Mouse (Mus musculus) frontal cortex, postnatal 36 days (tissue): ENCODE results near the gene Ddx43.

ENCODE experiments used
- DNase-seq, 2 experiments: peaks; one replicate each; pipeline ENCODE4 v3.0.0; 2022; ENCODE audit warnings: low spot score in 2 of 2

The Ddx43 gene

DNA sequence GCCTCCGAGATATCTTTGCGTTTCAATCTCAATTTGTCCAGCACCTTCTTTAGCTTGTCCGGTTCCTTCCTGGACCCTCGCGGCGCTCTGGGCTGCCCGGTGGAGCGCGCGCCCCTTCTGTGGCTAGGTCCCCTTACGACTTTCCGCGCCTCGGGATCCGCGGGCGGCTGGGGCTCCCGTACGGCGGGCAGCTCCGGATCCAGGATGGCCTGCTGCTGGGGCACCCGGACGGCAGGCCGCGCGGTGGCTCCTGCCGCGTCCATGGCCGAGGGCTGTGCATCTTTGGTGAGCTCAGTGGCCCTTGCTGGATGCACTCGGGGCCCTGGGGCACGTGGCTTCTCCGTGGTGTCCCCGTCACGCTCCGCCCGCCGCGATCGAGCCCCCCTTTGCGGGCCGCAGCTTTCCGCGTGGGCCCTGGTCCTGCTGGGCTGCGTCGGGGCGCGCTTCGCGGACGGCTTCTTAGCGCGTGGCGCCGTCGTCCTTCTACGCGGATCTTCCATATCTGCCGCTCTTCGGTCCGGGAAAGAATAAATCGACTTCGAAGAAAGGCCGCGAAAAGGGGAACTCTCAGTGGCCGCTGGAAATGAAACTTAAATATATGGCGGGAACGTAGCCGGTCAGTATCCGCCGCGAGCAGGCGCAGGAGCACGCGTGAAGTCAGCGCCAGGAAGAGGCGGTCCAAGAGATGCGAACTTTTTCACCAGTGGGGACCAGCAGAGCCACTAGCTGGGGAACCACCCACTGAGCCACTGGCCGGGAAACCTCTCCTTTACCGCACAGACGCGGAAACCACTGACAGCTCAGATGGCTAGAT lies 47.2 kb downstream of the Ddx43 start, which contains the start of gene Cgas:
Gene Cgas (minus strand): TSS at position 659 of the 814 bp plus-strand sequence.
- peak; percentile 17 to 20 for DNase-seq

DNA sequence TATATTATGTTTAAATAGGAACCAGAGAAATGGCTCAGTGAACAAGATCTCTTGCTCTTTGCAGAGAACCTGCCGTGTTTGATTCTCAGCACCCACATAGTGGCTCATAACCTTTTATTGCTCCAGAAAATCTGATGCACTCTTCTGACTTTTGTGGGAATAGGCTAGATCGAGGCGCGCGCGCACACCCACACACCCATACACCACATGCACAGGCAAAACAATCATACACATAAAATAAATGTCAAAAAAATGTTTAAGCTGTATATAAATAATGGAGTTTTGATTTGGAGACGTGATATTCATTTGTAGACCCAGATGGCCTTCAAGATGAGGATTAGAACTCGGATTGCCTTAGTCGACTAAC lies 52.0 kb downstream of the Ddx43 start:
- no peak for DNase-seq

GRCm38 (mm10) chr9:78447973-78448873 lies 52.6 kb downstream of the Ddx43 start, which contains the start of the genes Mto1 and Gm17324:
Mto1 (plus strand) TSS chr9:78448208.
Gm17324 (minus strand) TSS chr9:78448786.
- DNase-seq, result peak; percentile 87 to 89

DNA sequence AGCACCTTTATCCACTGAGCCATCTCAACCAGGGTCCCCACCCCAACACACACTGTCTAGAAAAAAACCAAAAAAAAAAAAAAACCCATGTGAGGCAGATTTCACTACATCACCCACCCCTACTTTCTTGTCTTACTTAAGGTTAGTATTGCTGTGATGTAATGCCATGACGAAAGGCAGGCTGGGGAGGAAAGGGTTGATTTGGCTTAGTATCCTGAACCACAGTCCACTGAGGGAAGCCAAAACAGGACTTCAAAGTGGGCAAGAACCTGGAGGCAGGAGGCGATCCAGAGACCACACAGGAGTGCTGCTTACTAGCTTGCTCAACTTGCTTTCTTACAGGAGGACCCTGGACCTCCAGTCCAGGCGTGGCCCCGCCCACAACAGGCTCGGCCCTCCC lies 54.8 kb downstream of the Ddx43 start:
- DNase-seq, result no peak

DNA sequence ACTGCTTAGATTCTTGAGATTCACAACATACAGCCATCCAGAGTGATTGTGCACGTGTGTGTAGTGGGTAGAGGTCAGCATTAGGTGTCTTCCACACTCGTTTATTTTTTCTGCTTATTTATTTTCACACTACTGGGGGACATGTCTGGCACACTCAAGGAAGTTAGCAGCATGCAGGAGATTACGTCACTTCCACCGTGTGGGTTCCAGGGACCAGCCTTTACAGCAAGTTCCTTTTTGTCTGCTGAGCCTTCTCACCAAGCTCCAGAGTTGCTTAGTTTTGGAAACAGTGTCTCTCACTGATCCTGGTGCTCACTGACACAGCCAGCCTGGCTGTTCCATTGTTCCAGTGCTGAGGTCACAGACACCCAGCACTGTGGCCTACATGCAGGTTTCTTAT lies 55.8 kb downstream of the Ddx43 start:
- DNase-seq, result no peak

DNA sequence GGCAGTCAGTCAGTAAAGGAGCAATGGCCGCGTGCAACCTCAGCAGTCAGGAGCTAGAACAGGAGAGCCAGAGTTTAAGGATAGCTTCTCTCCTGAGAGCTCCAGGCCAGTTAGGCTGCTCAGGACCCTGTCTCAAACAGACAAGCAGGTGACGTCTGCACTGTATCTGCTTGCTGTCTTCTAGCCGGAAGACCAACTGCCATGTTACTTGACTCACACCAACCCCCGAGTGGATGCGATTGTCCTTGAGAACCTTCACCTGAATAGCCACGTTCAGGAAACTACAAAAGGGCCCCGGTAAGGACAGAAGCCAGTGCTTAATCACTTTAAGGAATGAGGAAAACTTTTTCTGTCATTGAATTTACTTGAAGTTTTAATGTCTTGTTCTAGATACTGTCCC lies 61.4 kb downstream of the Ddx43 start:
- DNase-seq, result no peak

- DNase-seq, result no peak
Observed at GRCm38 (mm10) chr9:78463337-78463736, 67.8 kb downstream of the Ddx43 start.

- DNase-seq, result no peak
Observed at GRCm38 (mm10) chr9:78465725-78466124, 70.1 kb downstream of the Ddx43 start.
